Mouse (Mus musculus) left cerebral cortex, postnatal 36 days (tissue): ENCODE measurements around the gene Gng7. TPM values are rescaled to one million over a fixed set of nuclear protein-coding genes. Genes with fewer than 3 reads are reported as not detected.
"Not testable (repeated sequence)": the region's sequence is repeated elsewhere in the genome, so short reads cannot be mapped to it uniquely, and the experiment has no call there.

Source experiments
- DNase-seq, 2 experiments: peaks; one replicate each; pipeline ENCODE4 v3.0.0; 2021 to 2022; ENCODE audit warnings: low spot score in 2 of 2, mixed read lengths in 1 of 2
- intact Hi-C: fragments of 180-260 bp; cut with DNase I; formaldehyde crosslinking; loops from one replicate; pipeline ENCODE4 v1.15.1; 2025
- total RNA-seq, 2 experiments: library from RNA; stranded (reverse); gene quantifications; 2 replicates each; pipeline ENCODE4 v1.2.3; 2021

The Gng7 gene
- total RNA-seq, 2 experiments from 2014 or later: 97.9 to 136 TPM

GRCm38 (mm10) chr10:80998778-80999177 lies 16.0 kb downstream of the Gng7 start:
- peak in 1 of 2 experiments; percentile 54 for DNase-seq
- intact Hi-C loops: loop anchor here (2.0 to 10.0 kb wide), 4 partner anchors 42 to 244 kb away; partner anchors contain the start of genes Dot1l and Oaz1

DNA sequence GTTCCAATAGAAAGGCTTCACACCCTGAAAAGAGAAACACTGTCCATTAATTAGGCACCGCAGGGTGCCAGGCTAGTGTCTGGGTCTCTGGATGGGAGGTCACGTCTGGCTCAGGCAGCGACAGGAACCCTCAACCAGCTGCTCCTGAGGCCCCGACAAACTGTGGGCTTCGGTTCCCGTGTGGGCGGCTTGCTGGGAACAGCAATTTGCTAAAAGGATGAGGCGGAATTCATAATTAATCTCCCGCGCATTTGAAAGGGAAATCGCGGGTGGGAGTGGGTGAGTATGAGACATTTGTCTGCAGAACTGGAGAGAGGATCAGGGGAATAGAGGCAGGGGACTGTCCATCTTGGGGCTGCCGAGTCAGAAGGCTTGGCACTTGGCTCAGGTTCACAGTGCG lies 16.7 kb downstream of the Gng7 start:
- no peak for DNase-seq
- intact Hi-C loops: loop anchor here (2.0 to 10.0 kb wide), 4 partner anchors 43 to 243 kb away; partner anchors contain the start of genes Dot1l and Oaz1

- DNase-seq: no peak
- intact Hi-C loops: loop anchor here (5.0 to 10.0 kb wide), 3 partner anchors 85 to 243 kb away; partner anchors contain the start of genes Dot1l and Oaz1
Measured at GRCm38 (mm10) chr10:80997332-80997731, 17.4 kb downstream of the Gng7 start.

- intact Hi-C loops: loop anchor here (5.0 to 10.0 kb wide), 3 partner anchors 86 to 242 kb away; partner anchors contain the start of genes Dot1l and Oaz1
Measured at GRCm38 (mm10) chr10:80996501-80996900, 18.2 kb downstream of the Gng7 start.

DNA sequence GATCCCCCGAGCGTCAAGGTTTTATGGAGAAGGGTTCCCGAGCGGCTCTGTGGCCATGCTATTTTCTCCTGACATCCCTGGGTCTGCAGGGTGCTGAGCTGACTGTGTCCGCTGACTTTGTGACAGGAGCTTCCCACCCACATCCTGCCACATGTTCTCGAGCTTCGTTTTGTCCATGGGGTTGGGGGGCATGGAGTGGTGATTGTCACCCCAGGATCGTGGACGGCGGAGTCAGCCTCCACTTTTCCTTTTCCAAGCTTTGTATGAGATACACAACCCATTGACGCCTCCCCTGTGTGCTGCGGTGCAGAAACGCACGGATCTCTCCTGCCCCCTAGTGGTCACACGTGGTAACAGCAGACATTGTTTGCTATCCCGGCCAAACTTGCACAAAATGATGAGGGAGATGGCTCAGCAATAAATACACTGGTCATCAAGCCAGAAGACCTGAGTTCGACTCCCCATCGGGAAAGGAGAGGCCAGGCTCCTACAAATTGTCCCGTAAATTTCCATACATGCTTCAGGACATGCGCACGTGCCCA lies 19.6 kb downstream of the Gng7 start:
- intact Hi-C loops: loop anchor here (1.0 to 10.0 kb wide), 4 partner anchors 67 to 240 kb away; partner anchors contain the start of genes Dot1l and Oaz1

More at GRCm38 (mm10) chr10:80996501-80996900, 18.2 kb downstream of the Gng7 start:
- no peak for DNase-seq

DNA sequence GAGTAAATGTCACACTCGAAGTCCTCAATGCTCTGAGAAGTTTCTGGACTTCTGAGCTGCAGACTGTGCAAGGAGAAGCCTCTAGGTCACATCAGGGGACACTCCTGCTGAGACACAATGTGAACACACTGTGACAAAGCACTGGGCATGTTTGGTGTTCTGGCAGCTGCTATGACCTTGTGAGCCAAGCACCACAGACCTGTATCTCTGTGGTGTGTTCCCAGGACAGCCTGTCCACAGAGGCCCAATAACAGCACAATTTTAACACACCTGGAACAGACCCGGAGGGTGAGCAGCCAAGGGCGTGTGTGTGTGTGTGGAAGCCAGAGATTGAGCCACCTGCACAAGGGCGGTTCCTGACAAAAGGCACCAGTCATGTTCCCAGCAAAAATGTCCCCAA lies 20.1 kb downstream of the Gng7 start:
- no peak for DNase-seq
- intact Hi-C loops: loop anchor here (1.0 to 10.0 kb wide), 4 partner anchors 66 to 240 kb away; partner anchors contain the start of genes Dot1l and Oaz1

More for the DNA sequence above, 19.6 kb downstream of the Gng7 start:
- DNase-seq: peak; percentile 81 to 84

GRCm38 (mm10) chr10:80993276-80993675 lies 21.5 kb downstream of the Gng7 start:
- DNase-seq: no peak
- intact Hi-C loops: loop anchor here (10.0 kb wide), 2 partner anchors 168 to 238 kb away; partner anchors contain the start of genes Dot1l and Oaz1

GRCm38 (mm10) chr10:80991945-80992344 lies 22.8 kb downstream of the Gng7 start:
- DNase-seq: no peak
- intact Hi-C loops: loop anchor here (10.0 kb wide), 2 partner anchors 167 to 237 kb away; partner anchors contain the start of genes Dot1l and Oaz1

- DNase-seq: no peak
- intact Hi-C loops: loop anchor here (10.0 kb wide), 2 partner anchors 166 to 236 kb away; partner anchors contain the start of genes Dot1l and Oaz1
Measured at GRCm38 (mm10) chr10:80991007-80991406, 23.7 kb downstream of the Gng7 start.

DNA sequence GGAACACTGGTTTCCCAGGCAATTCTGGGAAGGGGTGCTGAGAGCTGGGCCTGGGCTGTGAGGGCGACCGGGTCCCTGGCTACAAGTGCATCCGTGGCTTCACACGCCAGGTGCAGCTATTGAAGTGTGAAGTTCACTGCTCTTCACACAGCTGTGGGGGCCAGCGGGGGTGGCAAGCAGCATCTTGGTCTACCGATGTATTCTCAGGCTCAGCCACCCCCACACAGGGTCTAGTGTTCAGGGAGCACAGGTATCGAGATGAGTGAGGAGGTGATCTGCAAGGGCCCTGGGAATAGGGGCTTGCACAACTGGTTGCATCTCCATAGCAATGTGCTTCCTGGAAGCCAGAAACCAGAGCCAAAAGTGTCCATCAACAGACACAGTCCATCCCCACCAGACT lies 24.3 kb downstream of the Gng7 start:
- intact Hi-C loops: loop anchor here (10.0 kb wide), 2 partner anchors 166 to 236 kb away; partner anchors contain the start of genes Dot1l and Oaz1
- no peak for DNase-seq

DNA sequence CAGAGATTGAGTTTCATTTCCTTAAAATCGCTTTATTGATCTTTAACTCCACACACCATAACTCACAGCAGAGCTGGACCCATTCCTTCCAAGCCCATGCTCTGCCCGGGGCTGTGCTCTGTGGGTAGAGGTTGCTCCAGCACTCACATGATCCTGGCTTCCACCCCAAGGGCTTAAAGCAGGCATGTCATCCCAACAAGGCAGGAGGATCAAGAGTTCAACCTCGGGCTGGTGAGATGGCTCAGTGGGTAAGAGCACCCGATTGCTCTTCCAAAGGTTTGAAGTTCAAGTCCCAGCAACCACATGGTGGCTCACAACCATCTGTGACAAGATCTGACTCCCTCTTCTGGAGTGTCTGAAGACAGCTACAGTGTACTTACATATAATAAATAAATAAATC lies 24.9 kb downstream of the Gng7 start:
- intact Hi-C loops: loop anchor here (10.0 kb wide), 2 partner anchors 165 to 235 kb away; partner anchors contain the start of genes Dot1l and Oaz1
- not testable (repeated sequence) for DNase-seq

DNA sequence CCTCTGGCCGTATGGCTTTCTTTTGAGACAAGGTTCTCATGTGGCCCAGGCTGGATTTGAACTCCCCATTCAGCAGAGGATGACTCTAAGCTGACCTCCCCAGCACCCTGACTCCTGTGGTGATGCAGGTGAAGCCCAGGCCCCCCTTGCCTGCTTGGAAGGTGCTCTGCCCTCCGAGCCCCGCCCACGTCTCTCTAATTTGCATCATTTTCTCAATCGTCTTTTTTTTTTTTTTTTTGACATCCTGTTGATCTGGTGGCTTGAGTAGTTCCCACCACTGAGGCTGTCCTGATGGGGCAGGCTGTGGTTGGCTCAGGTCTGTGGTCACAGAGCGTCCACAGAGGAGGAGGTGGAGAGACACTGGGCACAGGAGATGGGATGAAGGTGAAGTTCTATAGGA lies 25.3 kb downstream of the Gng7 start:
- intact Hi-C loops: no loop called here
- no peak for DNase-seq

- intact Hi-C loops: no loop called here
- peak; percentile 55 to 57 for DNase-seq
Measured at GRCm38 (mm10) chr10:80987709-80988441, 26.9 kb downstream of the Gng7 start.

GRCm38 (mm10) chr10:80986754-80987153 lies 28.0 kb downstream of the Gng7 start:
- DNase-seq: no peak
- intact Hi-C loops: no loop called here

DNA sequence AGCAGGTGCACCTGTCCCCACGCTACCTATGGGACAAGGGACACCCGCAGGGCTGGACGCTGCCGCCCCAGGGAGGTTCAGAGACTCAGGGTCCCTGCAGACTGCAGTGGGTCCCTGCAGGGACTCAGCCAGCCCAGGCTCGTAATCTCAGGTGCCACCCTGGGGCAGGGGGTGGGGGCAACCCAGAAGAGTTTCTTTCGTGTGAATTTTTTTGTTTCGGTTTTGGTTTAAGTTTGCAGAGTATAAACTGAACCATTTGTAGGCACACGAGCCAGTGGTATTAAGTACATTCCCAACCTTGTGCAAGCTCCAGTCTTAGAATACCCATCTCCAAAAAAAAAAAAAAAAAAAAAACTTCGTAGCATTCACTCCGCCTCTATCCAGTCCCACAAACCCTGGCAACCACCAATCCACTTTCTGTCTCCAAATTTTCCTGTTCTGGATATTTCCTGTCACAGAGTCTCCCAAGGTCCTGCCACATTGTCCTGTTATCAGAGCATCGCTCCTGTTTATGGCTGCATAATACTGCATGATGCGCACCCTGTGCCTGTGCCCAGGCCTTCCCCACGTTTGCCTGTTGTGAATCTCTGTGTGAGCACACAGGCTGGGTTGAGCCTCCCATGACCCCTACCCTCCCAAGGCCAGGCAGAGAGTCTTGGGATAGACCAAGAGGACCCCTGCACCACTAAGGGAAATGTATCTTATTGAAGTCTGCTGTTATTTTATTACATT lies 28.6 kb downstream of the Gng7 start:
- intact Hi-C loops: no loop called here
- no peak for DNase-seq

GRCm38 (mm10) chr10:80985241-80985969 lies 29.3 kb downstream of the Gng7 start:
- intact Hi-C loops: no loop called here
- peak; percentile 25 to 28 for DNase-seq

GRCm38 (mm10) chr10:80984223-80984622 lies 30.5 kb downstream of the Gng7 start:
- DNase-seq: no peak

GRCm38 (mm10) chr10:80982381-80982780 lies 32.4 kb downstream of the Gng7 start:
- no peak for DNase-seq
- intact Hi-C loops: no loop called here

More at GRCm38 (mm10) chr10:80984223-80984622, 30.5 kb downstream of the Gng7 start:
- intact Hi-C loops: no loop called here

- intact Hi-C loops: no loop called here
- no peak for DNase-seq
Measured at GRCm38 (mm10) chr10:80981564-80982112, 33.1 kb downstream of the Gng7 start.
